Mouse (Mus musculus) B cell, adult (primary cell): ENCODE data around the gene Olfr5. TPM values are rescaled to one million over a fixed set of nuclear protein-coding genes. Genes with fewer than 3 reads are reported as not detected.

ENCODE experiments used
- total RNA-seq: library from RNA; stranded (reverse); gene quantifications from 4 replicates; pipeline ENCODE4 v1.2.4, GENCODE M21; 2023; ENCODE audit not compliant: inconsistent age

The Olfr5 gene
- total RNA-seq: not detected in 4 replicates

GRCm38 (mm10) chr7:6486841-6487240 is at the start of gene Olfr5:
Gene Olfr5 (minus strand): TSS chr7:6486941.

GRCm38 (mm10) chr7:6522850-6523249 is 36.1 kb upstream of the Olfr5 start, which contains the start of gene Olfr1349:
Gene Olfr1349 (minus strand): TSS chr7:6522950.

GRCm38 (mm10) chr7:6508648-6509047 is 21.9 kb upstream of the Olfr5 start, which contains the start of gene Olfr1348:
Gene Olfr1348 (minus strand): TSS chr7:6508748.

GRCm38 (mm10) chr7:6499655-6500054 is 12.9 kb upstream of the Olfr5 start, which contains the start of gene Olfr1347:
Gene Olfr1347 (minus strand): TSS chr7:6499755.

GRCm38 (mm10) chr7:6466951-6467350 is 19.8 kb downstream of the Olfr5 start, which contains the start of gene Olfr1346:
Gene Olfr1346 (plus strand): TSS chr7:6467101.

GRCm38 (mm10) chr7:6455868-6456267 is 30.9 kb downstream of the Olfr5 start, which contains the start of gene Olfr1336:
Gene Olfr1336 (plus strand): TSS chr7:6456168.

GRCm38 (mm10) chr7:6438388-6438787 is 48.4 kb downstream of the Olfr5 start, which contains the start of gene Olfr1344:
Gene Olfr1344 (plus strand): TSS chr7:6438688.

Other genes starting within 250 kb of the Olfr5 start
- gene Epp13, start 234.2 kb downstream of the Olfr5 start, total RNA-seq: not detected in 4 replicates
- gene Zfp667, start 200.4 kb downstream of the Olfr5 start, total RNA-seq: 7.2 to 8.5 TPM (median 7.8 TPM) in 4 replicates
- gene Zfp583, start 155.7 kb downstream of the Olfr5 start, total RNA-seq: 1.6 to 4.0 TPM (median 2.1 TPM) in 4 replicates
- 0.48 to 0.99 TPM (median 0.68 TPM) in 4 replicates for gene Gm3854, start 143.2 kb downstream of the Olfr5 start, total RNA-seq
- 1.1 to 2.4 TPM (median 1.8 TPM) in 4 replicates for gene Zfp78, start 123.7 kb downstream of the Olfr5 start, total RNA-seq
- gene Zfp28, start 103.6 kb downstream of the Olfr5 start, total RNA-seq: 3.7 to 6.1 TPM (median 4.8 TPM) in 4 replicates
- not detected in 4 replicates for gene Smim17, start 88.2 kb downstream of the Olfr5 start, total RNA-seq
- gene Gm20715, start 76.7 kb downstream of the Olfr5 start, total RNA-seq: not detected in 4 replicates
- gene Olfr1344, start 48.3 kb downstream of the Olfr5 start, total RNA-seq: not detected in 4 replicates
- 0.09 to 0.16 TPM (median 0.15 TPM) in 3 of 4 replicates, not detected in the other for gene Olfr1336, start 30.8 kb downstream of the Olfr5 start, total RNA-seq
- gene Olfr1346, start 19.8 kb downstream of the Olfr5 start, total RNA-seq: not detected in 4 replicates
- gene Olfr1347, start 12.8 kb upstream of the Olfr5 start, total RNA-seq: not detected in 4 replicates
- gene Olfr1348, start 21.8 kb upstream of the Olfr5 start, total RNA-seq: not detected in 4 replicates
- not detected in 4 replicates for gene Olfr1349, start 36.0 kb upstream of the Olfr5 start, total RNA-seq
- not detected in 4 replicates for gene Olfr1350, start 77.9 kb upstream of the Olfr5 start, total RNA-seq
- not detected in 4 replicates for gene Zim1, start 209.5 kb upstream of the Olfr5 start, total RNA-seq
- gene Peg3, start 243.5 kb upstream of the Olfr5 start, total RNA-seq: 0.10 TPM in 1 of 4 replicates, not detected in the others
- not detected in 4 replicates for gene Usp29, start 243.6 kb upstream of the Olfr5 start, total RNA-seq